Mouse (Mus musculus): ENCODE measurements around the gene Ces1b. TPM values are rescaled to one million over a fixed set of nuclear protein-coding genes. Genes with fewer than 3 reads are reported as not detected.

Ces1b gene
- total RNA-seq (2017): not detected in 2 replicates

- no peak for ATAC-seq (replicated peaks; ENCODE audit: low read depth, poor library complexity, severe bottlenecking)
Measured at GRCm38 (mm10) chr8:93079887-93080286, at the start of gene Ces1b. Gene Ces1b (minus strand): TSS chr8:93080017.

GRCm38 (mm10) chr8:93126476-93126875, 46.7 kb upstream of the Ces1b start:
- ATAC-seq (replicated peaks; ENCODE audit: low read depth, poor library complexity, severe bottlenecking): no peak

- ATAC-seq (replicated peaks; ENCODE audit: low read depth, poor library complexity, severe bottlenecking): no peak
Measured at GRCm38 (mm10) chr8:93122005-93122404, 42.2 kb upstream of the Ces1b start.

- peak; percentile 87 for ATAC-seq (replicated peaks; ENCODE audit: low read depth, poor library complexity, severe bottlenecking)
Measured at GRCm38 (mm10) chr8:93095376-93095775, 15.6 kb upstream of the Ces1b start.

GRCm38 (mm10) chr8:93091324-93091723, 11.5 kb upstream of the Ces1b start:
- ATAC-seq (replicated peaks; ENCODE audit: low read depth, poor library complexity, severe bottlenecking): no peak

- ATAC-seq (replicated peaks; ENCODE audit: low read depth, poor library complexity, severe bottlenecking): no peak
Measured at GRCm38 (mm10) chr8:93088686-93089122, 8.9 kb upstream of the Ces1b start.

- no peak for ATAC-seq (replicated peaks; ENCODE audit: low read depth, poor library complexity, severe bottlenecking)
Measured at GRCm38 (mm10) chr8:93088193-93088592, 8.4 kb upstream of the Ces1b start.

GRCm38 (mm10) chr8:93075251-93075650, 4.6 kb downstream of the Ces1b start:
- ATAC-seq (replicated peaks; ENCODE audit: low read depth, poor library complexity, severe bottlenecking): no peak

- no peak for ATAC-seq (replicated peaks; ENCODE audit: low read depth, poor library complexity, severe bottlenecking)
Measured at GRCm38 (mm10) chr8:93063416-93064117, 16.2 kb downstream of the Ces1b start.

- peak; percentile 81 for ATAC-seq (replicated peaks; ENCODE audit: low read depth, poor library complexity, severe bottlenecking)
Measured at GRCm38 (mm10) chr8:93059185-93059584, 20.6 kb downstream of the Ces1b start.

- no peak for ATAC-seq (replicated peaks; ENCODE audit: low read depth, poor library complexity, severe bottlenecking)
Measured at GRCm38 (mm10) chr8:93055238-93055637, 24.6 kb downstream of the Ces1b start.

GRCm38 (mm10) chr8:93048510-93049416, 31.1 kb downstream of the Ces1b start:
- ATAC-seq (replicated peaks; ENCODE audit: low read depth, poor library complexity, severe bottlenecking): no peak

GRCm38 (mm10) chr8:93048092-93048491, 31.7 kb downstream of the Ces1b start, which contains the start of gene Ces1a:
Gene Ces1a (minus strand): TSS chr8:93048192.
- no peak for ATAC-seq (replicated peaks; ENCODE audit: low read depth, poor library complexity, severe bottlenecking)

- ATAC-seq (replicated peaks; ENCODE audit: low read depth, poor library complexity, severe bottlenecking): no peak
Measured at GRCm38 (mm10) chr8:93043083-93043482, 36.7 kb downstream of the Ces1b start.

GRCm38 (mm10) chr8:93040776-93041567, 38.8 kb downstream of the Ces1b start:
- ATAC-seq (replicated peaks; ENCODE audit: low read depth, poor library complexity, severe bottlenecking): no peak

- ATAC-seq (replicated peaks; ENCODE audit: low read depth, poor library complexity, severe bottlenecking): no peak
Measured at GRCm38 (mm10) chr8:93040256-93040655, 39.6 kb downstream of the Ces1b start.

- ATAC-seq (replicated peaks; ENCODE audit: low read depth, poor library complexity, severe bottlenecking): no peak
Measured at GRCm38 (mm10) chr8:93038831-93039230, 41.0 kb downstream of the Ces1b start.

GRCm38 (mm10) chr8:93030664-93031063, 49.2 kb downstream of the Ces1b start:
- ATAC-seq (replicated peaks; ENCODE audit: low read depth, poor library complexity, severe bottlenecking): no peak

GRCm38 (mm10) chr8:93021738-93022137, 58.1 kb downstream of the Ces1b start:
- ATAC-seq (replicated peaks; ENCODE audit: low read depth, poor library complexity, severe bottlenecking): no peak

- ATAC-seq (replicated peaks; ENCODE audit: low read depth, poor library complexity, severe bottlenecking): peak; percentile 74
Measured at GRCm38 (mm10) chr8:93014300-93014699, 65.5 kb downstream of the Ces1b start.
